Mouse (Mus musculus) liver, embryonic 14.5 days (tissue): ENCODE data around the gene C2cd3. TPM values are rescaled to one million over a fixed set of nuclear protein-coding genes. Genes with fewer than 3 reads are reported as not detected.

Experiments used
- ATAC-seq: fragments of 200-750 bp; cut with Nextera tagmentation; 2 replicates; pipeline ENCODE4 v1.8.0; 2017; ENCODE audit warnings: moderate number of reproducible peaks, mild to moderate bottlenecking, moderate library complexity; ENCODE audit not compliant: insufficient read depth
- DNase-seq, 3 experiments: peaks; one replicate each; pipeline ENCODE4 v3.0.0-alpha.2; 2012 to 2013; ENCODE audit warnings: low read depth in 3 of 3, low spot score in 3 of 3
- H3K27ac ChIP-seq: fragments of 300-500 bp; sonication (generic); 2 replicates; pipeline ENCODE4 v1.5.1; 2014; ENCODE audit warnings: moderate library complexity, mild to moderate bottlenecking, control low read depth, inconsistent platforms
- H3K27me3 ChIP-seq: fragments of 300-500 bp; sonication (generic); 2 replicates; pipeline ENCODE4 v1.6.1; 2014; ENCODE audit warnings: mild to moderate bottlenecking, low read length, moderate library complexity; ENCODE audit not compliant: control insufficient read depth, insufficient read depth
- H3K36me3 ChIP-seq: fragments of 300-500 bp; sonication (generic); replicated peaks from 2 replicates; pipeline ENCODE4 v1.6.1; 2014; ENCODE audit warnings: low read depth; ENCODE audit not compliant: control insufficient read depth, insufficient read depth
- H3K4me1 ChIP-seq, 2 experiments: fragments of 200-500 bp in 1 of 2; fragments of 300-500 bp in 1 of 2; sonication (generic) in 1 of 2; replicated peaks; 2 replicates each; pipeline ENCODE4 v1.6.1; 2012 to 2014; ENCODE audit warnings: antibody characterized with exemption in 1 of 2, inconsistent platforms in 1 of 2, low read length in 1 of 2; ENCODE audit not compliant: control insufficient read depth in 2 of 2, insufficient read depth in 2 of 2
- H3K4me2 ChIP-seq: fragments of 300-500 bp; sonication (generic); 2 replicates; pipeline ENCODE4 v1.6.1; 2014; ENCODE audit warnings: low read depth, mild to moderate bottlenecking, control low read depth, moderate library complexity
- H3K4me3 ChIP-seq, 2 experiments: fragments of 200-500 bp in 1 of 2; fragments of 300-500 bp in 1 of 2; sonication (generic) in 1 of 2; 2 replicates each; pipeline ENCODE4 v1.5.1; 2012 to 2014; ENCODE audit warnings: low read depth in 2 of 2, low read length in 2 of 2, mild to moderate bottlenecking in 2 of 2, control low read depth in 1 of 2, inconsistent platforms in 1 of 2, moderate library complexity in 1 of 2; ENCODE audit not compliant: insufficient read depth in 1 of 2
- H3K9ac ChIP-seq: fragments of 300-500 bp; sonication (generic); replicated peaks from 2 replicates; pipeline ENCODE4 v1.6.1; 2014; ENCODE audit warnings: mild to moderate bottlenecking, control low read depth, moderate library complexity
- H3K9me3 ChIP-seq: fragments of 300-500 bp; sonication (generic); 2 replicates; pipeline ENCODE4 v1.6.1; 2016; ENCODE audit warnings: low read length, mixed read lengths; ENCODE audit not compliant: control insufficient read depth
- CTCF ChIP-seq: IDR thresholded peaks from 2 replicates; pipeline ENCODE4 v1.5.1; 2016; ENCODE audit warnings: antibody characterized with exemption, low read depth, control low read depth
- EP300 ChIP-seq: IDR thresholded peaks from 2 replicates; pipeline ENCODE4 v1.6.1; 2016; ENCODE audit warnings: antibody characterized with exemption, low read depth
- WGBS: fragments of 180-500 bp; shearing (Covaris S2); extraction: QIAGEN DNeasy Blood & Tissue Kit; methylation state at CpG from one replicate; pipeline ENCODE4 v1.1.7; 2014; ENCODE audit not compliant: insufficient replicate concordance; 5-methylcytosine and 5-hydroxymethylcytosine counted together
- polyA plus RNA-seq, 2 experiments: library from polyadenylated mRNA; depleted of rRNA in 1 of 2; stranded (reverse) in 1 of 2; unstranded in 1 of 2; fragments of >200 nt; fragmentation: Nextera tagmentation in 1 of 2; extraction: Ambion mirVana in 1 of 2; gene quantifications; 2 replicates each; pipeline versions ENCODE4 v1.2.1 to v1.2.3; 2012 to 2014

Gene C2cd3
- polyA plus RNA-seq, 2 experiments: 9.1 to 10.2 TPM

DNA sequence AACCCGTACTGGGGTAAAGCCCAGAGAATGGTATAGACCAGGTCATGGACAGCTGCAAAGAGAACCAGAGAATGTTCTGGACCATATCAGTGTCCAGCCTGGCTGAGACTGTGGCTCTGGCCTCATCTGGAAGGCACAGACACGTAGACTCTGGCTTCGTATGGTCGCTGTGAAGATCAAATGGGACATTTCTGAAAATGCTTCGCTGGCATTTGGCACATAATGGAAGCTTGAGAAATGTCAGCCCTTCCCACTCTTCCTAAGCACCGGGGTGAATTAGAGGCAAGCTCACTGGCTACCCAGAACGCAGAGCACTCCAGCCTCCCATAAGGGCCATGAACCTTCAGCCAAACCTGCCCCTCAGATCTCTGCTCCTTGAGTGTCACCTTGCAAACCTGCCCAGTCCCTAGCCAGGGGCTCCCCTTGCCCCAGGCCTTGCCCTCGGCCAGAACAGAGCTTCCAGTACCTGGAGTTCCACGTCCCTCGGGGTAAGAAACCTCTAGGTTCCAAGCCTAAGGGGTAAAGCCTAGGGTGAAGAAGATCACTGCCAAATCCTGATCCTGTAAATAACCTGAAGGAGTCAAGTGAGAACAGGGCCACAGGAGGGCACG, 98.9 kb downstream of the C2cd3 start:
- TF ChIP-seq CTCF (no peak), EP300 (no peak)
- 87% methylated on average over 11 of the region's 11 CpGs for WGBS
- H3K4me3 ChIP-seq: no peak overlapping the region
- peak overlapping the region; percentile 49 for H3K27ac ChIP-seq
- no peak overlapping the region; the same call in 1 of the 2 replicates for H3K9ac ChIP-seq
- H3K36me3 ChIP-seq: no peaks in the 10 kb centered on the region
- DNase-seq (no peak), ATAC-seq (no peak)
- H3K9me3 ChIP-seq: no peaks in the 10 kb centered on the region
- no peaks in the 10 kb centered on the region for H3K27me3 ChIP-seq
- no peak overlapping the region for H3K4me2 ChIP-seq
- peaks cover 31 to 44% of the 10 kb centered on the region in 2 experiments for H3K4me1 ChIP-seq

GRCm38 (mm10) chr7:100471407-100471797, 99.4 kb downstream of the C2cd3 start:
- no peak for DNase-seq
- Histone ChIP-seq H3K36me3 (no peaks in the 10 kb centered on the region), H3K4me3 (no peak overlapping the region), H3K9ac (no peak overlapping the region), H3K9me3 (no peaks in the 10 kb centered on the region), H3K4me2 (no peak overlapping the region), H3K27ac (0 out of 2 replicates have a peak overlapping the region, but pooled peaks have one; percentile 15), H3K4me1 (peaks cover 31 to 40% of the 10 kb centered on the region in 2 experiments), H3K27me3 (no peaks in the 10 kb centered on the region)
- no peak for TF ChIP-seq CTCF
- no peak for TF ChIP-seq EP300
- 86% methylated on average over 1 of the region's 1 CpGs for WGBS
- no peak for ATAC-seq

- 73% methylated on average over 6 of the region's 6 CpGs for WGBS
- TF ChIP-seq CTCF: no peak
- no peak for TF ChIP-seq EP300
- DNase-seq (no peak), ATAC-seq (no peak)
- H3K36me3 ChIP-seq: no peaks in the 10 kb centered on the region
- H3K4me3 ChIP-seq: no peak within 1 kb of the TSS
- no peak within 1 kb of the TSS for H3K27ac ChIP-seq
- H3K27me3 ChIP-seq: no peaks in the 10 kb centered on the region
- no peaks in the 10 kb centered on the region for H3K9me3 ChIP-seq
- H3K4me1 ChIP-seq: peaks cover 24 to 30% of the 10 kb centered on the region in 2 experiments
- no peak within 1 kb of the TSS for H3K9ac ChIP-seq
- H3K4me2 ChIP-seq: no peak within 1 kb of the TSS
Observed at GRCm38 (mm10) chr7:100472777-100473176, 100.7 kb downstream of the C2cd3 start, which contains the start of gene Ucp3. Ucp3 (plus strand) TSS chr7:100472990.

- TF ChIP-seq EP300: no peak
- no peak for TF ChIP-seq CTCF
- DNase-seq (no peak), ATAC-seq (no peak)
- Histone ChIP-seq H3K4me2 (no peak overlapping the region), H3K4me1 (peaks cover 12 to 18% of the 10 kb centered on the region in 2 experiments), H3K27me3 (no peaks in the 10 kb centered on the region), H3K9ac (no peak overlapping the region), H3K9me3 (no peaks in the 10 kb centered on the region), H3K4me3 (no peak overlapping the region), H3K27ac (no peak overlapping the region), H3K36me3 (no peaks in the 10 kb centered on the region)
- WGBS: 74% methylated on average over 9 of the region's 9 CpGs
Observed at GRCm38 (mm10) chr7:100473846-100474454, 101.9 kb downstream of the C2cd3 start.

GRCm38 (mm10) chr7:100474680-100475079, 102.6 kb downstream of the C2cd3 start:
- no peak overlapping the region for H3K4me3 ChIP-seq
- no peak overlapping the region for H3K4me2 ChIP-seq
- no peaks in the 10 kb centered on the region for H3K36me3 ChIP-seq
- H3K9ac ChIP-seq: no peak overlapping the region
- no peak for DNase-seq
- no peaks in the 10 kb centered on the region for H3K9me3 ChIP-seq
- 64% methylated on average over 1 of the region's 1 CpGs for WGBS
- H3K27ac ChIP-seq: no peak overlapping the region
- H3K4me1 ChIP-seq: peaks cover 5 to 12% of the 10 kb centered on the region in 2 experiments
- TF ChIP-seq CTCF (no peak), EP300 (no peak)
- no peaks in the 10 kb centered on the region for H3K27me3 ChIP-seq
- no peak for ATAC-seq
